Mouse (Mus musculus): ENCODE measurements at regions not wholly inside any gene's neighbourhood (a gene's known extent, or its start where the extent isn't known, plus 50 kb on each side); places are given as distances from the start of the nearest gene placed in this dataset.
A peak's percentile ranks its signal among the peaks of the same experiment; 100 is the strongest.

DNA sequence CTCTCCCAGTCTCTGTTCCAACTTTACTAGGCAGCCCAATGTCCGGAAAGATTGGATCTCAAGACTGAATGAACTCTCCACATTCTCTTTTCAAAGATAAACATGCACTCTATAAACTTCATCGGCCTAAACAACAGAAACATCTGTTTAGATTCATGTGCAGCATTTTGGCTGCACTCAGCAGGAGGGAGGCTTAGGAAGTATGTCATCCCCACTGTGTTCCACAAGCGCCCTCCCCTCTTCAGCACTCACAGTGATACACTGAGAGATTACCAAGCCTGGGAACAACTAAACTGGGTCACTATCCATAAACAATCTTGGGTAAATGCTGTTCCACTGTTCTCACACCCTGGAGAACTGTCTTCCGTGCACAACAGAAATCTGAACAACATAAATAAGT is 185.5 kb upstream of the Gm11114 start:
- no peak for DNase-seq (ENCODE audit: low read depth, low spot score)

DNA sequence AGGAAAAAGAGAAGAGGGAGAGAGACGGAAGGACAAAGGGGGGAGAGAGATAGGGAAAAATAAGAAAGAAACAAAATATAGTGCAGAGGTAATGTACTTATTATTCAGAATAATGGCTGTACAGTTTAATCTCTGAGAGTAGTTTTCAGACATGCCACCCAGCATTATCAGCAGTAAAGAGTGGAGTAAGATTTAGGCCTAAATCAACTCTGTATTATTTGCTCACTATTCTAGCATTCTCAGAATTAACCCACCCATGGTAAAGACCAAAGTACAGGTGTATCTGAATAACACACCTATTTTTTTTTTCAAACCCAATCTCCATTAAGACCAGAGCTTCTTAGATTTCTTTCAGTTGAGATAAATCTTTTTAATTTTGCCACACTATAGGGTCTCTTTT is 177.7 kb upstream of the Gm11114 start:
- DNase-seq (ENCODE audit: low read depth, low spot score) = no peak

DNA sequence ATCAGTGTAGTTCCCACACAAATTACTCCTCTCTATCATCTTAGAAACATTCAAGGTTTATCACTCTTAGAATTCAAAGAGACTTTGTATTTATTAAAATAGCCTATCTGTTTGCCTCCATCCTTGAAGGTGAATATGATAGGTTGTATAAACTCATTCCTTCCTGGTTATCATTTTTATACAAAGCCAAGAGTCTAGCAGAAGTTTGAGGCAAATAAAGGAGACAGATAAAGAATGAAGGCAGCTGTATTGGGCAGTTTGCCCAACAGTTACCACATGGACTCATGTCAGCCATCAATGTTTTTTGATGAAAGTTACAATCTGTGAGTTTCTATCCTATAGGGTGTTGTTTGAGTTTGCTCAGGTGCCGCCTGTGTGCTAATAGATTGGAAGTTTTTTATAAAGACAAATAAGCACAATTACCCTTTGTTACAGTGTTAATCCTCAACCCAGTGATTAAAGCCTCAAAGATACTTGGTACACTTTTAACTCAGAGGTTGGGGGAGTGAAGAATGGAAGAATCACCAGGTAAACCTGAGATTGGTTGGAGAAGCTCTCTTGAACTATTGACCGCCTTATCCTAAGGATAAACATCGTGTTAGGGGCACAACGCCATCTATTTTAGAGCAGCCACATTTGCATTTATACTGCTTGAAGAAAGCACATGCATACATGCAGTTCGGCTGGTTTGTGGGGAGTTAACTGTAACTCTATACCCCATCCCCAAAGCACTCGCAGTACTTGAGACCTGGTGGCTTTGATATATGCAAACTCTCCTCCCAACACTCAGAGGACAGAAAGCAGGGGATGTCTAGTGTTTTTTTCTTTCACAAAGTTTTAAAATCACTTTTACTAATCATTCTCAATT is 175.6 kb upstream of the Gm11114 start:
- DNase-seq (ENCODE audit: low read depth, low spot score) = no peak

DNA sequence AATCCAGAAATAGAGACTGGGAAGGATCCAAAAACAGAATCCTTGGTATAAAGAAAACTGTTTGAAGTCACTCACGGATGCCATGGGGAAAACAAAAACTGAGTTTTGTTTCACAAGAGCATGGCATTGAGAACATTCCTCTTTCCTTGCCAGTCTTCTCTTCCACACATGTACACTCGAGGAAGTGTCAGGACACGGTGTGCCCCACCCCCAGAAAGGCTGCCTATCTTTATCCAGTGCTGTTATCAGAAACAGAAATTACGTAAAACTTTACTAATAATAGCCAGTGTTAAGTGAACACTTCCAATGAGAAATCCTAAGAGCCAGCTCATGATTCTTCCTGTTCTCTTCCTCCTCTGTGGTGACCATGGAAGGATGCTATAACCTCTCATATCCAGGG is 172.7 kb upstream of the Gm11114 start:
- no peak for DNase-seq (ENCODE audit: low read depth, low spot score)

DNA sequence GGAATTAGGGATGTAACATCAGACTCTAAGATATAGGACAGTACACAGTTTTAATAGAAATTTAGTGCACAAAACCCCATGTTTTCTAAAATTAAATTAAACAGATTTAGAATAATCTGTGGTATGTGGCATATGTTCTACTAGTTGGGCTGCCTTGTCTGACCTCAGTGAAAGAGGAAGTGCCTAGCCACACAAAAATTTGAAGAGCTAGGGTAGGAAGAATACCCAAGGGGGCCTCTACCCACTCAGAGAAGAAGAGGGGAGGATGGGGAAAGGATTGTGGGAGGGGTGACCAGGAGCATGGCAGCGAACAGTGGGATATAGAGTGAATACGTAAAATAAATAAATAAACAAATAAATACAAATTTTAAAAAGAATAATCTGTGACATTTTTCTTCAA is 168.2 kb upstream of the Gm11114 start:
- no peak for DNase-seq (ENCODE audit: low read depth, low spot score)

DNA sequence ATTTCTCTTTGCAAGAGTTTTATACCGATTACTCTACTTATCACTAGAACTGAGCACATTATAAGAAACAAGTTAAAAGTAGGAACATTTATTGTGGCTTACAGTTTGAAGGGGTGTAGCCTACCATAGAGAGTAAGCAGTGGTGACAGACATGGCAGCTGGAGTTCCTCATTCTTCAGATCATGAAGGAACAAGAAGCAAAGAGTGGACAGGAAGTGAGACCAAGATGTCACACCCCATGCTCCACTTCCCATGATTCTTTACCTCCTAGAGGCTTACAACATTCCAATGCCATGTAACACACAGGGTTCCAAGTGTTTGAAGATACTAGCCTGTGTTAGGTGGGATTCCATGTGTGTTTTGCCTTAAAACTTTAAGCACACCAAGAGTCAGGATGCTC is 146.9 kb upstream of the Gm11114 start:
- no peak for DNase-seq (ENCODE audit: low read depth, low spot score)

DNA sequence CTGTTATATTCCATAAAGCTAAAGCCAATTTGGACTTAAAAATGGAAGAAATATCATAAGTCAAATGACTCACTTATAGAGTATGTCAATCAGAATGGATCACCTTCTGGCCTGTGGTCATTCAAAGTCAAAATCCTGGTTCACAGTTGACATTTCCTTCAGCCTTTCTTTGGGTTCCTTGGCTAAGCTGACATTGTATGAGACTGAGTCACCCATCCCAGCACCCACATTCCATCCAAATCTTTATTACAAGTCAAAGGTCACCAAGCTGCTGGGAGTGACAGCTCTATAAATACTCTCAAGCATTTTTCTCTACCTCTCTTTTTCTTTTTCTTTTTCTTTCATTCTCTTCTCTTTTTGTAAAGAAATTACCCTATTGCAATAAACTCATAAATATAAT is 145.3 kb upstream of the Gm11114 start:
- no peak for DNase-seq (ENCODE audit: low read depth, low spot score)

DNA sequence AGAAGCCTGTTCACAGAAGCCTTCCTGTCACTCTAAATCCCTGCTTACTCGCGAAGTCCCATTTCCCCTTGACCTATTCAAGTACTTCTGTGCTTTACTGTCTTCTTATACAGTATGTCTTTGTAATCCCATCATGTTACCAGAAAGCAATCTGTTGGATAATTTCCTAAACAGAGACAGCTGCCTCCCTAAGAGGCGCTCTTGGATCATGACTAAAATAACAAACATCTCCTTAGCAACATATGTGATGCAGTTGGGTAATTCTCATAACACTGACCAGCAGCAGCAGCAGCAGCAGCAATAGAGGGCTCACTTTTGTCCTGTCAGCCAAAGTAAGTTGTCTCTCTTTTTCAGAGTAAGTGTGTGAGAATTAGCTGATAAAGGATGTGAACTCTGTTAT is 138.1 kb upstream of the Gm11114 start:
- DNase-seq (ENCODE audit: low read depth, low spot score) = no peak

DNA sequence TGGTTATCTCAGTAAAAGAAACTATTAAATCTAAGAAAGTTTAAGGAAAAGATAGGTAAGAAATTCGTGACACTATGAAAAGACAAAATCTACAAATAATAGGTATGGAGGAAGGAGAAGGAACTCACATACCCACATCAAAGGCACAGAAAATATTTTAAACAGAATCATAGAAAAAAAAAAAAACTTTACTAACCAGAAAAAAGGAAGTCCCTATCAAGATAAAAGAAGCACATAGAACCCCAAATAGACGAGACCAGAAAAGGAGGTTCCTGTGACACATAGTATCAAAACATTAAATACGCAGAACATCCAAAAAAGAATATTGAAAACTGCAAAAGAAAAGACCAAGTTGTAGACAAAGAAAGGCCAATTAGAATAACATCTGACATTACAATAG is 111.4 kb upstream of the Gm11114 start:
- peak; percentile 33 for DNase-seq (ENCODE audit: low read depth, low spot score)

DNA sequence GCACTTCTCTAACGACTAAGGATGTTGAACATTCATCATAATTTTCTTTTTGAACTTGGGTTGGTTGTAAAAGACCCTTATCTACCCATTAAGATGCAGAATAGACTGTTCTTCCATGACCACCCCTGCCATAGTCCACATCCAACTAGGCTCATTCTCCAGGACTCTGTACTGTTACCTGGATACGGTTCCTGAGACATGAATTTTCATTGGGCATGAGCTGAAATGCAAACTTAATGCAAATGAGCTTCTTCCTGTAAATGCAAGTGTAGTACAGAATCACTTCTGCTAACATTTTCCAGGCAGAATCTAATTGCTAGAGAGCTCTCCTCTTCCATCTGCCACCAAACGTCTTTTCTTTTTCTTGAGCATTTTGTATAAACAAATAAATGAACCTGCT is 87.7 kb upstream of the Gm11114 start:
- no peak for DNase-seq (ENCODE audit: low read depth, low spot score)
